Mouse (Mus musculus) CD4-positive naive resting alpha-beta T cell, adult 76 days (primary cell): Measurements from ENCODE around the gene Mettl4. TPM values are rescaled to one million over a fixed set of nuclear protein-coding genes. Genes with fewer than 3 reads are reported as not detected.

Experiments
- total RNA-seq: library from RNA; stranded (reverse); gene quantifications from one replicate; pipeline ENCODE4 v1.2.4, GENCODE M21; 2023

Gene Mettl4
- 11.9 TPM for total RNA-seq

GRCm38 (mm10) chr17:94749466-94750135 is at the start of gene Mettl4:
Gene Mettl4, minus strand, starts transcription at chr17:94750019.

